Comparison of ENCODE assay signal across 26 mouse cellular contexts in genomic region chr14:47775543-47775942, GRCm38 (mm10).
DNase-seq lines count a peak whose midpoint lies in the region; ATAC-seq and TF ChIP-seq lines count a peak whose summit lies in the region.
"Had no signal": no experiment of that assay in that cellular context is flagged by ENCODE, and none has a peak within 500 bp of the region (broad histone marks: within the 10 kb centered on the region; RNA-seq: fewer than 3 reads in every experiment).

No protein-coding gene starts in this region.

- WGBS in kidney, embryonic 15.5 days: 55% methylated on average over 3 of the region's 3 CpGs
- 67% methylated on average over 3 of the region's 3 CpGs for WGBS in kidney, postnatal 0 days

- no peak overlapping the region for H3K4me2 ChIP-seq in kidney, embryonic 15.5 days
- H3K4me2 ChIP-seq in kidney, postnatal 0 days (ENCODE audit: low read length): no peak overlapping the region
- H3K4me2 ChIP-seq: embryonic facial prominence, embryonic 13.5 days; embryonic facial prominence, embryonic 15.5 days; forebrain, embryonic 12.5 days had no signal

- peaks cover 9% of the 10 kb centered on the region; the same call in 1 of the 2 replicates for H3K4me1 ChIP-seq in kidney, embryonic 15.5 days
- H3K4me1 ChIP-seq in kidney, postnatal 0 days (replicated peaks; ENCODE audit: insufficient read depth, low read length): no peaks in the 10 kb centered on the region
- H3K4me1 ChIP-seq: embryonic facial prominence, embryonic 13.5 days; embryonic facial prominence, embryonic 15.5 days; forebrain, embryonic 10.5 days; forebrain, embryonic 12.5 days had no signal

- H3K4me3 ChIP-seq in kidney, embryonic 15.5 days (replicated peaks): no peak overlapping the region
- no peak overlapping the region for H3K4me3 ChIP-seq in kidney, postnatal 0 days (replicated peaks; ENCODE audit: low read depth, low read length)
- H3K4me3 ChIP-seq: embryonic facial prominence, embryonic 13.5 days; embryonic facial prominence, embryonic 15.5 days; erythroblast, embryonic 14.5 days; forebrain, embryonic 10.5 days; forebrain, embryonic 12.5 days had no signal

- ATAC-seq in kidney, embryonic 15.5 days (replicated peaks; ENCODE audit: low FRiP score): 0 out of 2 replicates have a peak, but pooled peaks have one; percentile 29
- ATAC-seq in kidney, postnatal 0 days (replicated peaks; ENCODE audit: low FRiP score, low read depth): no peak; the same call in 1 of the 2 replicates
- ATAC-seq: CD4-positive, CD25-positive, alpha-beta regulatory T cell, adult 4 months; forebrain, embryonic 14.5 days; forebrain, embryonic 16.5 days had no signal

- H3K9ac ChIP-seq in kidney, embryonic 15.5 days: no peak overlapping the region
- H3K9ac ChIP-seq in kidney, postnatal 0 days (ENCODE audit: low read depth, low read length): no peak overlapping the region
- H3K9ac ChIP-seq: embryonic facial prominence, embryonic 13.5 days; embryonic facial prominence, embryonic 15.5 days; forebrain, embryonic 12.5 days had no signal

- DNase-seq in kidney, adult 9 months: peak; percentile 17
- DNase-seq in kidney, postnatal 36 days: no peak
- no peak for DNase-seq in kidney, adult 11 months
- peak; percentile 27 for DNase-seq in kidney, postnatal 0 days (ENCODE audit: low spot score)
- DNase-seq in kidney, postnatal 25 days: no peak
- DNase-seq: adrenal gland, postnatal 10 days; adrenal gland, postnatal 25 days; B cell, adult 2 months; cerebellum, adult 11 months; cerebellum, adult 18-20 months; cerebellum, adult 8-10 months; cerebellum, adult 9-11 months; cerebellum, postnatal 14 days; cerebellum, postnatal 36 days; embryo, embryonic 11 days had no signal

- no peaks in the 10 kb centered on the region for H3K9me3 ChIP-seq in kidney, embryonic 15.5 days (replicated peaks)
- no peaks in the 10 kb centered on the region for H3K9me3 ChIP-seq in kidney, postnatal 0 days (replicated peaks; ENCODE audit: low read length)
- H3K9me3 ChIP-seq: embryonic facial prominence, embryonic 13.5 days; embryonic facial prominence, embryonic 15.5 days; forebrain, embryonic 10.5 days; forebrain, embryonic 12.5 days; G1E had no signal

- H3K36me3 ChIP-seq in kidney, embryonic 15.5 days: no peaks in the 10 kb centered on the region
- no peaks in the 10 kb centered on the region for H3K36me3 ChIP-seq in kidney, postnatal 0 days (ENCODE audit: insufficient read depth, low read length)
- H3K36me3 ChIP-seq: embryonic facial prominence, embryonic 13.5 days; embryonic facial prominence, embryonic 15.5 days; forebrain, embryonic 10.5 days; forebrain, embryonic 12.5 days; G1E had no signal

- H3K27ac ChIP-seq in kidney, embryonic 15.5 days: no peak overlapping the region
- no peak overlapping the region for H3K27ac ChIP-seq in kidney, postnatal 0 days
- H3K27ac ChIP-seq: embryonic facial prominence, embryonic 13.5 days; embryonic facial prominence, embryonic 15.5 days; forebrain, embryonic 10.5 days; forebrain, embryonic 12.5 days had no signal

- TF ChIP-seq CTCF in kidney, postnatal 0 days (IDR thresholded peaks at IDR 0.05; ENCODE audit: low read depth): no peak

- no peaks in the 10 kb centered on the region for H3K27me3 ChIP-seq in kidney, embryonic 15.5 days
- H3K27me3 ChIP-seq in kidney, postnatal 0 days (ENCODE audit: insufficient read depth, low read length): no peaks in the 10 kb centered on the region
- H3K27me3 ChIP-seq: CH12.LX; embryonic facial prominence, embryonic 13.5 days; embryonic facial prominence, embryonic 15.5 days; forebrain, embryonic 12.5 days had no signal

Comparison
In these comparisons a context has a peak if more than half of its experiments do, and no peak if none do; other contexts are left out.
1. DNase-seq: peak in kidney, adult 9 months (single experiment) and kidney, postnatal 0 days (single experiment); none in kidney, postnatal 36 days (0 of 2), kidney, adult 11 months (single experiment) and kidney, postnatal 25 days (0 of 2).